Mouse (Mus musculus): ENCODE data around the gene Vmn1r95.
"Not testable (repeated sequence)": the region's sequence is repeated elsewhere in the genome, so short reads cannot be mapped to it uniquely, and the experiment has no call there.

Gene Vmn1r95

GRCm38 (mm10) chr7:20193410-20193809 is at the start of gene Vmn1r95:
Vmn1r95 (plus strand) TSS chr7:20193710.
- DNase-seq: not testable (repeated sequence)

- DNase-seq: not testable (repeated sequence)
Measured at GRCm38 (mm10) chr7:20168277-20168676, 25.2 kb upstream of the Vmn1r95 start, which contains the start of gene Vmn1r94. Vmn1r94 (minus strand) TSS chr7:20168377.

GRCm38 (mm10) chr7:20205507-20205906 is 12.0 kb downstream of the Vmn1r95 start, which contains the start of gene Gm6164:
Gm6164 (minus strand) TSS chr7:20205607.
- DNase-seq: not testable (repeated sequence)

- DNase-seq: not testable (repeated sequence)
Measured at GRCm38 (mm10) chr7:20233728-20234127, 40.2 kb downstream of the Vmn1r95 start, which contains the start of gene Gm4498. Gm4498 (minus strand) TSS chr7:20233828.
